Mouse (Mus musculus) limb, embryonic 11.5 days (tissue): Measurements from ENCODE around the gene Slc25a47. TPM values are rescaled to one million over a fixed set of nuclear protein-coding genes. Genes with fewer than 3 reads are reported as not detected.

ENCODE experiments used
- ATAC-seq: fragments of 200-750 bp; cut with Nextera tagmentation; 2 replicates; pipeline ENCODE4 v1.8.0; 2017; ENCODE audit warnings: low read depth; ENCODE audit not compliant: insufficient number of reproducible peaks, low FRiP score, low TSS enrichment
- DNase-seq: peaks from one replicate; pipeline ENCODE4 v3.0.0-alpha.2; 2015; ENCODE audit warnings: low spot score
- H3K27ac ChIP-seq: fragments of 300-500 bp; sonication (generic); replicated peaks from 2 replicates; pipeline ENCODE4 v1.5.1; 2014; ENCODE audit warnings: low read depth, mild to moderate bottlenecking, low read length
- H3K27me3 ChIP-seq: fragments of 300-500 bp; sonication (generic); 2 replicates; pipeline ENCODE4 v1.6.1; 2014; ENCODE audit warnings: mild to moderate bottlenecking, low read length, mixed read lengths; ENCODE audit not compliant: control insufficient read depth, insufficient read depth
- H3K36me3 ChIP-seq: fragments of 300-500 bp; sonication (generic); 2 replicates; pipeline ENCODE4 v1.6.1; 2014; ENCODE audit warnings: mild to moderate bottlenecking, low read length, moderate library complexity, mixed read lengths; ENCODE audit not compliant: control insufficient read depth, insufficient read depth
- H3K4me1 ChIP-seq: fragments of 300-500 bp; sonication (generic); 2 replicates; pipeline ENCODE4 v1.6.1; 2014; ENCODE audit warnings: low read length, mixed read lengths; ENCODE audit not compliant: control insufficient read depth, insufficient read depth
- H3K4me2 ChIP-seq: fragments of 300-500 bp; sonication (generic); 2 replicates; pipeline ENCODE4 v1.6.1; 2014; ENCODE audit warnings: low read depth, mild to moderate bottlenecking, moderate library complexity; ENCODE audit not compliant: severe bottlenecking
- H3K4me3 ChIP-seq: fragments of 300-500 bp; sonication (generic); 2 replicates; pipeline ENCODE4 v1.5.1; 2014; ENCODE audit warnings: low read depth, low read length
- H3K9ac ChIP-seq: fragments of 300-500 bp; sonication (generic); 2 replicates; pipeline ENCODE4 v1.6.1; 2014; ENCODE audit warnings: mild to moderate bottlenecking, low read length
- H3K9me3 ChIP-seq: fragments of 300-500 bp; sonication (generic); 2 replicates; pipeline ENCODE4 v1.6.1; 2016; ENCODE audit warnings: low read length; ENCODE audit not compliant: control insufficient read depth
- WGBS: fragments of 180-500 bp; shearing (Covaris S2); extraction: QIAGEN DNeasy Blood & Tissue Kit; methylation state at CpG from one replicate; pipeline ENCODE4 v1.1.7; 2014; 5-methylcytosine and 5-hydroxymethylcytosine counted together
- polyA plus RNA-seq: library from polyadenylated mRNA; unstranded; fragments of >200 nt; fragmentation: Nextera tagmentation; extraction: Ambion mirVana; gene quantifications from 2 replicates; pipeline ENCODE4 v1.2.1, GENCODE M21; 2014

Slc25a47 gene
- polyA plus RNA-seq, 1 experiment from 2014 or later = 18.2 TPM

GRCm38 (mm10) chr12:108820461-108820860 lies 15.4 kb upstream of the Slc25a47 start:
- Histone ChIP-seq H3K9ac (no peak overlapping the region), H3K4me3 (no peak overlapping the region), H3K4me2 (no peak overlapping the region), H3K9me3 (no peaks in the 10 kb centered on the region), H3K27me3 (no peaks in the 10 kb centered on the region), H3K27ac (no peak overlapping the region), H3K4me1 (no peaks in the 10 kb centered on the region), H3K36me3 (peaks cover 3% of the 10 kb centered on the region; the same call in 1 of the 2 replicates)
- WGBS = 80% methylated on average over 4 of the region's 4 CpGs
- DNase-seq = no peak
- ATAC-seq = no peak

- Histone ChIP-seq H3K27ac (no peak overlapping the region), H3K36me3 (peaks cover 3% of the 10 kb centered on the region; the same call in 1 of the 2 replicates), H3K4me1 (no peaks in the 10 kb centered on the region), H3K9ac (no peak overlapping the region), H3K9me3 (0 out of 2 replicates have a peak, but pooled peaks cover 2% of the 10 kb centered on the region), H3K4me2 (no peak overlapping the region), H3K4me3 (no peak overlapping the region), H3K27me3 (no peaks in the 10 kb centered on the region)
- ATAC-seq (no peak), DNase-seq (no peak)
- WGBS = 74% methylated on average over 8 of the region's 8 CpGs
Measured at GRCm38 (mm10) chr12:108823036-108823435, 12.8 kb upstream of the Slc25a47 start.

GRCm38 (mm10) chr12:108824225-108824874 lies 11.5 kb upstream of the Slc25a47 start:
- Histone ChIP-seq H3K9me3 (0 out of 2 replicates have a peak, but pooled peaks cover 2% of the 10 kb centered on the region), H3K4me3 (no peak overlapping the region), H3K27ac (no peak overlapping the region), H3K9ac (no peak overlapping the region), H3K27me3 (no peaks in the 10 kb centered on the region), H3K4me1 (no peaks in the 10 kb centered on the region), H3K36me3 (peaks cover 3% of the 10 kb centered on the region; the same call in 1 of the 2 replicates), H3K4me2 (no peak overlapping the region)
- WGBS = 90% methylated on average over 15 of the region's 15 CpGs
- DNase-seq = no peak
- no peak for ATAC-seq

DNA sequence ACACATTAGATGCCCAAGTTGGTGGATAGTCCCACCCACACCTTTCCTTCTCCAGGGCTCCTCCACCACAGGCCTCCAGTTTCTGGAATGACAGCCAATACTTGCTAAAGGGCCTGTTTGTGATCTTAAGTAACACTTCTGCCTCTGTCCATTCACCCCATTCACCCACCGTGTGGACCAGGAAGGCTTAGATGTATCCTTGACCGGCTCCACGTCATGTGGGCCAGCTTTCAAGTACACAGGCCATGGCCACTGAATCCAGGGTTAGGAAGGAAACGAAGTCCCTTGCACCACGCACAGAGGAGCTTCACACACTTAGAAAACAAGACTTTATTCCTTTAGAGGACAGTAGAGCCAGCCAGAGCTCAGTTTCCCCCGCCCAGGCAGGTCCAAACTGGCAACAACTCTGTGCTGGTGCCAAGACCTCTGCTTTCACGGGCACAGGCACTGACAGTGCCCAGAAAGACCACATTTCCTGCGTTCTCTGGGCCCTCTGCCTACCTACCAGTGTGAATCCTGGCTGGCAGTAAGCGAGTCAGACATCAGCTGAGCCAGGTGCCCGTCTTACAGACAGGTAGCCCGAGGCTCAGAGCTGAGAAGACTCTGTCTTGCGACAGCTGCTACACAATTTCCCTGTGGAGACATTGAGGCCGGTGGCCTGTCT lies 10.2 kb upstream of the Slc25a47 start:
- no peak overlapping the region for H3K27ac ChIP-seq
- H3K9ac ChIP-seq = no peak overlapping the region
- H3K4me1 ChIP-seq = no peaks in the 10 kb centered on the region
- ATAC-seq (no peak), DNase-seq (no peak)
- H3K36me3 ChIP-seq = peaks cover 3% of the 10 kb centered on the region; the same call in 1 of the 2 replicates
- no peak overlapping the region for H3K4me3 ChIP-seq
- no peaks in the 10 kb centered on the region for H3K27me3 ChIP-seq
- H3K4me2 ChIP-seq = no peak overlapping the region
- H3K9me3 ChIP-seq = 0 out of 2 replicates have a peak, but pooled peaks cover 2% of the 10 kb centered on the region
- 93% methylated on average over 13 of the region's 13 CpGs for WGBS

DNA sequence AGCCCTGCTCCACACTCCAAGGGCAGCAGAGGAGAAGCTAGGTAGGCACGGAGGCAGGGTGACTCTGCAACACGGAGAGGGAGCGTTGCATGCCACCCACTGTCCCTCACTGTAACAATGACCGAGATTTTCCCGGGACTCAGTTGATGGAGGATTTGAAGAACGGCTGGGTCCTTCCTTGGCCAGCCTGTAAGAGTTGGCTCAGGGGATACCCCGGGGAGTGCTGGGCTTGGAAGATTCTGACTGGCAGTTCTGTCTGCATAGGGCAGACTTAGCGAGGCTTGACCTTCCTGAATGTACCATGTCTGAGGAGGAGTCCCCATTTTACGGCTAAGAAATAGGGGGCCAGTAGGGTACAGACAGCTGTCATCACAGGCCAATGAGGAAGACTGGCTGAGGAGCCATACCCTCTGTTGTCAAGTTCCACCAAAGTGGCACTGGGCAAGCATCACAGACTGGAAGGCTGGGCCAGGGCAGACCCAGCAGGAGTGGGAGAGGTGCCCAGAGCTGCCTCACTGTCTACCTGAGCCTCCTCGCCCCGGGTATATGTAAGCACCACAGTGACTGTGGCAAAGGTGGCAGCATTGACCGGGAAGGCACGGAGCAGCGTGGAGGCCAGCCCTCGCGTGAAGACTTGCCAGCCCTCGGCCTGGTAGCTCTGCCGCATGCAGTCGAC lies 9.4 kb upstream of the Slc25a47 start:
- Histone ChIP-seq H3K4me1 (no peaks in the 10 kb centered on the region), H3K36me3 (peaks cover 3% of the 10 kb centered on the region; the same call in 1 of the 2 replicates), H3K9me3 (0 out of 2 replicates have a peak, but pooled peaks cover 2% of the 10 kb centered on the region), H3K4me3 (no peak overlapping the region), H3K9ac (no peak overlapping the region), H3K4me2 (no peak overlapping the region), H3K27me3 (no peaks in the 10 kb centered on the region), H3K27ac (no peak overlapping the region)
- no peak for ATAC-seq
- DNase-seq = no peak
- 93% methylated on average over 19 of the region's 19 CpGs for WGBS

GRCm38 (mm10) chr12:108826958-108827535 lies 8.8 kb upstream of the Slc25a47 start:
- Histone ChIP-seq H3K36me3 (peaks cover 3% of the 10 kb centered on the region; the same call in 1 of the 2 replicates), H3K9me3 (0 out of 2 replicates have a peak, but pooled peaks cover 2% of the 10 kb centered on the region), H3K4me3 (no peak overlapping the region), H3K27me3 (no peaks in the 10 kb centered on the region), H3K27ac (no peak overlapping the region), H3K4me2 (no peak overlapping the region; the same call in 1 of the 2 replicates), H3K4me1 (no peaks in the 10 kb centered on the region), H3K9ac (no peak overlapping the region)
- 95% methylated on average over 28 of the region's 28 CpGs for WGBS
- ATAC-seq (no peak), DNase-seq (no peak)

DNA sequence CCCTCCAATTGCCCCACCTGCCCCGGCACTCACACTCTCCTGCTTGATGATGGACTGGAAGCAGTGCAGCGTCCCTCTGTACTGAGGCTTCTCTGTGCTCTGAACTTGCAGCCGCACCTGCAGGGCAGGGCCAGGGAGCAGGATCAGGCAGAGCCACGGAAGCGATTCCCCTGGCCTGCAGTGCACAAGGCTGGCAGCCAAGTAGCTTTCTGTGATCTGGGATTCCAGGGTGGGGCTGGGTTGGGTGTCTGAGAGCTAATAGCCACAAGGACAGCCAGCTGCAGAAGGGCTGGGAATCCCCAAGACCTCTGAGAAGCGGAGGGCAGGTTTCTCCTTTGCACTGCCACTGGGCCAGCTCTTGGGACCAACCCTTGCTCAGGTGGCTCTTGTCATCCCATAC lies 8.2 kb upstream of the Slc25a47 start:
- Histone ChIP-seq H3K4me1 (no peaks in the 10 kb centered on the region), H3K27ac (no peak overlapping the region)

DNA sequence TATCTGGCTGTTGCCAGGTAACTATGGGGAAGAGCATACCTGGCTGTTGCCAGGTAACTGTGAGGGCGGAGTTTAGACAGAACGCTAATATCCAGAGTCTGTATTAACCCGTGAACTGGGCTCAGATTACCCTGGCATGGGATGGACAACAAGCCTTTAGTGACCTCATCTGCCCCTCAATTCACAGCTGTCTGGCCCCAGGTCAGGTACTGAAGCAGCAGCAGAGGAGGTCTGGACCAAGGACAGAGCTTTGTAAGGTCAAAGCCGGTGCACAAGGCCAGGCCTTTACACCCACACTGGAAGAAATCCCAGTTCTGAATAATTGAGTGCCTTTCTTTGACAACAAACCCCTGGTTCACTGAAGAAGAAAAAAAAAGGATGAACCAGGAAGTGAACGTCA lies 6.2 kb upstream of the Slc25a47 start:
- Histone ChIP-seq H3K36me3 (peaks cover 3% of the 10 kb centered on the region; the same call in 1 of the 2 replicates), H3K27me3 (no peaks in the 10 kb centered on the region), H3K4me1 (no peaks in the 10 kb centered on the region), H3K4me2 (no peak overlapping the region), H3K9ac (no peak overlapping the region), H3K4me3 (no peak overlapping the region), H3K27ac (no peak overlapping the region), H3K9me3 (0 out of 2 replicates have a peak, but pooled peaks cover 2% of the 10 kb centered on the region)
- ATAC-seq = no peak
- DNase-seq = no peak
- 84% methylated on average over 5 of the region's 5 CpGs for WGBS

More for the DNA sequence above, 8.2 kb upstream of the Slc25a47 start:
- no peak overlapping the region for H3K9ac ChIP-seq
- ATAC-seq (no peak), DNase-seq (no peak)
- H3K4me2 ChIP-seq = no peak overlapping the region; the same call in 1 of the 2 replicates
- H3K9me3 ChIP-seq = 0 out of 2 replicates have a peak, but pooled peaks cover 2% of the 10 kb centered on the region
- 97% methylated on average over 6 of the region's 6 CpGs for WGBS
- H3K4me3 ChIP-seq = no peak overlapping the region
- peaks cover 3% of the 10 kb centered on the region; the same call in 1 of the 2 replicates for H3K36me3 ChIP-seq
- H3K27me3 ChIP-seq = no peaks in the 10 kb centered on the region
